Mouse (Mus musculus) olfactory bulb, adult 2 months (tissue): ENCODE measurements around the gene Ngp.

ENCODE experiments used
- CTCF ChIP-seq: fragments of 200-500 bp; IDR thresholded peaks from 2 replicates; pipeline ENCODE4 v1.5.1; 2012; ENCODE audit warnings: low read depth, mild to moderate bottlenecking, low read length, moderate library complexity; ENCODE audit not compliant: insufficient read depth
- POLR2A ChIP-seq: fragments of 200-500 bp; IDR thresholded peaks from 2 replicates; pipeline ENCODE4 v1.6.1; 2012; ENCODE audit warnings: mild to moderate bottlenecking, low read depth, low read length, moderate library complexity; ENCODE audit not compliant: insufficient read depth

DNA sequence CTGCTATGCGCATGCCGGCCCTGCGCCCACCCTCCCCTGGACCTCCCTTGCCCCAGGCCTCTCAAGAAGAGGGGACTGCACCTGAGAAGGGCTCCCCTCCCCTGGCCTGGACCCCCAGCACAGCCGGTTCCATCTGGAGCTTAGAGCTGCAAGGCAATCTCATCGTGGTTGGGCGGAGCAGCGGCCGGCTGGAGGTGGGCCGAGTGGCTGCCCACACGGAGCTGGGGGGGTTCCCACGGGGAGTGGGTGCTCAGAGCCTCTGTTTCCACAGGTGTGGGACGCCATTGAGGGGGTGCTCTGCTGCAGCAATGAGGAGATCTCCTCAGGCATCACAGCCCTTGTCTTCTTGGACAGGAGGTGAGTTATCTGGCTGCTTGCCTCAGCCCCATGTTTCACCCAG, 38.3 kb upstream of the Ngp start:
- TF ChIP-seq CTCF (no peak), POLR2A (no peak)
